Mouse (Mus musculus) spleen, adult 2 months (tissue): ENCODE measurements around the gene Icam1.

Experiments
- CTCF ChIP-seq: fragments of 200-500 bp; IDR thresholded peaks from 2 replicates; pipeline ENCODE4 v1.5.1; 2011; ENCODE audit warnings: mild to moderate bottlenecking, inconsistent platforms; ENCODE audit not compliant: insufficient read depth, insufficient read length, insufficient replicate concordance; ENCODE audit errors: extremely low read depth
- POLR2A ChIP-seq: fragments of 200-500 bp; IDR thresholded peaks from 2 replicates; pipeline ENCODE4 v1.6.1; 2011; ENCODE audit warnings: low read depth, low read length, inconsistent platforms

- TF ChIP-seq CTCF = no peak
- no peak for TF ChIP-seq POLR2A
Observed at GRCm38 (mm10) chr9:21039779-21040178, 24.0 kb downstream of the Icam1 start.
